ENCODE assay signal across 5 mouse cellular contexts in the genomic region with DNA sequence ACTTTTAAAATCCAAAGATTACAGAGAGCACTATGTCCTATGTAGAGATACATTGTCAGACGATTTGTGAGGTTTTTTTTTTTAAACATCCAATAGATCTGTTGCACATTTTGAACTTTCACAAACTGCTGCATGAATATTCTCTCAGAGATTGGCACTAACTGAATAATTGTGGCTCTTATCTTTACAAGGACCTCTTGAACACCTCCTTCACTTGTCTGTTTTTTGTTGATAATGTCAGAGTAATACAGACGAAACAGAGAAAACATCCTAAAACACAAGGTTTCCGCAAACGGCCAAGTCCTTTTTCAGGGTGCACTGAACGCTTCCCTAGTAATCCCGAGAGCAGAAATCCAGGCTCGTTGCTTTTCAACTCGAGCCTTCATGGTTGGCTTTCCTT.
"Had no signal": no experiment of that assay in that cellular context is flagged by ENCODE, and none has a peak within 500 bp of the region (broad histone marks: within the 10 kb centered on the region; RNA-seq: fewer than 3 reads in every experiment).

No protein-coding gene starts in this region.

- H3K9ac ChIP-seq: limb, embryonic 15.5 days; lung, embryonic 14.5 days; midbrain, embryonic 13.5 days had no signal

- H3K36me3 ChIP-seq: limb, embryonic 15.5 days; midbrain, embryonic 13.5 days had no signal

- H3K4me3 ChIP-seq: limb, embryonic 15.5 days; midbrain, embryonic 13.5 days had no signal

- H3K4me2 ChIP-seq: limb, embryonic 15.5 days; lung, embryonic 14.5 days; midbrain, embryonic 13.5 days had no signal

- H3K4me1 ChIP-seq: limb, embryonic 15.5 days; midbrain, embryonic 13.5 days had no signal

- H3K9me3 ChIP-seq: limb, embryonic 15.5 days; midbrain, embryonic 13.5 days had no signal

- H3K27ac ChIP-seq: limb, embryonic 15.5 days; macrophage; midbrain, embryonic 13.5 days; stomach, postnatal 0 days had no signal

- H3K27me3 ChIP-seq: limb, embryonic 15.5 days; midbrain, embryonic 13.5 days had no signal
